Mouse (Mus musculus): ENCODE results near the gene Sike1. TPM values are rescaled to one million over a fixed set of nuclear protein-coding genes. Genes with fewer than 3 reads are reported as not detected.

Gene Sike1
- polyA plus RNA-seq, 1 experiment, result 30.8 TPM

- peak; percentile 97 for DNase-seq
- under 1% methylated on average over 55 of the region's 55 CpGs for WGBS
- peaks cover 9% of the 10 kb centered on the region for H3K4me1 ChIP-seq (ENCODE audit: control insufficient read depth, insufficient read depth, low read length)
- H3K4me3 ChIP-seq (replicated peaks; ENCODE audit: extremely low read depth, low read depth, low read length), result peak within 1 kb of the TSS; percentile 98
- TF ChIP-seq CTCF (IDR thresholded peaks at IDR 0.05; ENCODE audit: insufficient read depth, low read length) (no peak), POLR2A (IDR thresholded peaks at IDR 0.05; ENCODE audit: borderline replicate concordance, extremely low read depth, low read depth, low read length) (peak; percentile 96; the same call in 1 of the 2 replicates)
Observed at GRCm38 (mm10) chr3:103020249-103020942, 24.9 kb downstream of the Sike1 start, which contains the start of gene Csde1. Gene Csde1 (plus strand): TSS chr3:103020426.

- TF ChIP-seq CTCF (IDR thresholded peaks at IDR 0.05; ENCODE audit: insufficient read depth, low read length) (no peak), POLR2A (IDR thresholded peaks at IDR 0.05; ENCODE audit: borderline replicate concordance, extremely low read depth, low read depth, low read length) (no peak)
- peak; percentile 91 for DNase-seq
- Histone ChIP-seq H3K4me3 (replicated peaks; ENCODE audit: extremely low read depth, low read depth, low read length) (peak overlapping the region; percentile 98), H3K4me1 (ENCODE audit: control insufficient read depth, insufficient read depth, low read length) (peaks cover 9% of the 10 kb centered on the region)
- under 1% methylated on average over 37 of the region's 37 CpGs for WGBS
Observed at GRCm38 (mm10) chr3:103020943-103021638, 25.6 kb downstream of the Sike1 start.

GRCm38 (mm10) chr3:103026174-103026573 is 30.7 kb downstream of the Sike1 start:
- 71% methylated on average over 1 of the region's 1 CpGs for WGBS
- no peak for DNase-seq
- H3K4me1 ChIP-seq (ENCODE audit: control insufficient read depth, insufficient read depth, low read length), result peaks cover 13% of the 10 kb centered on the region

GRCm38 (mm10) chr3:103040285-103040684 is 44.8 kb downstream of the Sike1 start:
- Histone ChIP-seq H3K4me3 (replicated peaks; ENCODE audit: extremely low read depth, low read depth, low read length) (no peak overlapping the region), H3K4me1 (ENCODE audit: control insufficient read depth, insufficient read depth, low read length) (no peaks in the 10 kb centered on the region)
- TF ChIP-seq CTCF (IDR thresholded peaks at IDR 0.05; ENCODE audit: insufficient read depth, low read length) (no peak), POLR2A (IDR thresholded peaks at IDR 0.05; ENCODE audit: borderline replicate concordance, extremely low read depth, low read depth, low read length) (no peak)
- DNase-seq, result no peak
- WGBS, result 91% methylated on average over 6 of the region's 6 CpGs

More at GRCm38 (mm10) chr3:103026174-103026573, 30.7 kb downstream of the Sike1 start:
- no peak overlapping the region for H3K4me3 ChIP-seq (replicated peaks; ENCODE audit: extremely low read depth, low read depth, low read length)
- TF ChIP-seq POLR2A (IDR thresholded peaks at IDR 0.05; ENCODE audit: borderline replicate concordance, extremely low read depth, low read depth, low read length) (no peak), CTCF (IDR thresholded peaks at IDR 0.05; ENCODE audit: insufficient read depth, low read length) (no peak)

- Histone ChIP-seq H3K4me3 (replicated peaks; ENCODE audit: extremely low read depth, low read depth, low read length) (no peak overlapping the region), H3K4me1 (ENCODE audit: control insufficient read depth, insufficient read depth, low read length) (no peaks in the 10 kb centered on the region)
- no peak for TF ChIP-seq POLR2A (IDR thresholded peaks at IDR 0.05; ENCODE audit: borderline replicate concordance, extremely low read depth, low read depth, low read length)
- 68% methylated on average over 1 of the region's 1 CpGs for WGBS
- DNase-seq, result no peak
Observed at GRCm38 (mm10) chr3:103040861-103041379, 45.4 kb downstream of the Sike1 start.

GRCm38 (mm10) chr3:103056016-103056595 is 60.6 kb downstream of the Sike1 start:
- DNase-seq, result no peak
- no peak overlapping the region for H3K4me3 ChIP-seq (replicated peaks; ENCODE audit: extremely low read depth, low read depth, low read length)
- peaks cover 4% of the 10 kb centered on the region for H3K4me1 ChIP-seq (ENCODE audit: control insufficient read depth, insufficient read depth, low read length)
- TF ChIP-seq POLR2A (IDR thresholded peaks at IDR 0.05; ENCODE audit: borderline replicate concordance, extremely low read depth, low read depth, low read length), result no peak
- TF ChIP-seq CTCF (IDR thresholded peaks at IDR 0.05; ENCODE audit: insufficient read depth, low read length), result no peak
- 85% methylated on average over 5 of the region's 5 CpGs for whole genome bisulfite sequencing

- TF ChIP-seq POLR2A (IDR thresholded peaks at IDR 0.05; ENCODE audit: borderline replicate concordance, extremely low read depth, low read depth, low read length) (no peak), CTCF (IDR thresholded peaks at IDR 0.05; ENCODE audit: insufficient read depth, low read length) (no peak)
- whole genome bisulfite sequencing, result 5% methylated on average over 10 of the region's 10 CpGs
- no peak for DNase-seq
- Histone ChIP-seq H3K4me1 (ENCODE audit: control insufficient read depth, insufficient read depth, low read length) (peaks cover 4% of the 10 kb centered on the region), H3K4me3 (replicated peaks; ENCODE audit: extremely low read depth, low read depth, low read length) (peak overlapping the region; percentile 94)
Observed at GRCm38 (mm10) chr3:103057752-103058151, 62.2 kb downstream of the Sike1 start.

Other genes starting within 250 kb of the Sike1 start
- gene Tshb, start 213.0 kb upstream of the Sike1 start, polyA plus RNA-seq (2012; rRNA removed), result 0.38 and 1.5 TPM in 2 replicates
- not detected in 2 replicates for gene Sycp1, start 59.6 kb upstream of the Sike1 start, polyA plus RNA-seq (2012; rRNA removed)
- 0.12 TPM in 1 of 2 replicates, not detected in the other for gene Nr1h5, start 31.6 kb upstream of the Sike1 start, polyA plus RNA-seq (2012; rRNA removed)
- 22.8 and 45.1 TPM in 2 replicates for gene Csde1, start 24.7 kb downstream of the Sike1 start, polyA plus RNA-seq (2012; rRNA removed)
- 14.2 and 28.1 TPM in 2 replicates for gene Nras, start 62.6 kb downstream of the Sike1 start, polyA plus RNA-seq (2012; rRNA removed)
- 0.45 and 4.3 TPM in 2 replicates for gene Ampd1, start 78.3 kb downstream of the Sike1 start, polyA plus RNA-seq (2012; rRNA removed)
- gene Dennd2c, start 106.9 kb downstream of the Sike1 start, polyA plus RNA-seq (2012; rRNA removed), result 1.2 and 3.7 TPM in 2 replicates
- gene Bcas2, start 175.9 kb downstream of the Sike1 start, polyA plus RNA-seq (2012; rRNA removed), result 18.4 and 25.4 TPM in 2 replicates